Mouse (Mus musculus) liver, adult 2 months (tissue): ENCODE measurements around the gene Gm17268.

Experiments
- CTCF ChIP-seq: fragments of 200-500 bp; IDR thresholded peaks from 2 replicates; pipeline ENCODE4 v1.5.1; 2011; ENCODE audit warnings: low read depth, low read length, control low read depth
- POLR2A ChIP-seq: fragments of 200-500 bp; IDR thresholded peaks from 2 replicates; pipeline ENCODE4 v1.6.1; 2011; ENCODE audit warnings: low read length, control low read depth; ENCODE audit not compliant: insufficient read depth; ENCODE audit errors: extremely low read depth

DNA sequence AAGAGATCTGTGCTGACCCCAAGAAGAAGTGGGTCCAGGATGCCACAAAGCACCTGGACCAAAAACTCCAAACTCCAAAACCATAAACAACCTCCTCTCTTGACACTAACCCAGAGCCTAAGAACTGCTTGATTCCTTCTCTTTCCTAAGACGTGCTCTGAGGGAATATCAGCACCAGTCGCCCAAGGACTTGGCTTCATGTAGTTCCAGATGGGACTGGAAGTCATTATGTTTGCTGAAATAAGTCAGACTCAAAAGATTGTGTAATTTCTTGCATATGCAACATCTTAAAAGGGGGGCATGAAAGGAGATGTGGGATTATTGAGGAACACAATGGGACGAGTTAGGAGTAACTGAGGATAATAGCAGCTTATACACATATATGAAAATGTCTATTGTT is 23.9 kb upstream of the Gm17268 start:
- TF ChIP-seq CTCF (no peak), POLR2A (no peak)
